9 mouse cellular contexts compared by ENCODE assay signal in the genomic region with DNA sequence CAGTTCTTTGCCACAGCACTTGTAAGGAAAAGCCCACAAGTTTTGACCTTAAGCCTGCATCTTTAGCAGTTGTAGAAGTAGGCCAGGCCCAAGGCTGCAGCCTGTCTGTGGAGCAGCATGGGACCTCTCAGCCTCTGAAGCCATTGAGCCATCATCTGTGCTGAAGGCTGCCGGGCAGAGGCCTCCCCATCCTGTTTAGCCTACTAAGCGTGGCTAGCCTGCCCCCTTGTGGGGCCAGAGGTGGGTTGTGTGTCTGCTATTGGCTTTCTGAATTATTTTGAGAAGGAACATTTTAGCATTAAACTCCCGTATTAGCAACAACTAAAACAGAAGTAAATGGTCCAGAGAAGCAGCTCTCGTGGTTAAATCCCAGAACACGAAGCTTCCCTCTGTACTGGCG. TPM values are rescaled to one million over a fixed set of nuclear protein-coding genes. Genes with fewer than 3 reads are reported as not detected.
DNase-seq lines count a peak whose midpoint lies in the region; ATAC-seq and TF ChIP-seq lines count a peak whose summit lies in the region.
"Had no signal": no experiment of that assay in that cellular context is flagged by ENCODE, and none has a peak within 500 bp of the region (broad histone marks: within the 10 kb centered on the region; RNA-seq: fewer than 3 reads in every experiment).

No protein-coding gene starts in this region.

- no peak for ATAC-seq in neural tube, embryonic 15.5 days (ENCODE audit: low FRiP score)
- no peak for ATAC-seq in embryonic facial prominence, embryonic 11.5 days (replicated peaks; ENCODE audit: insufficient number of reproducible peaks, low FRiP score, low TSS enrichment, low read depth)
- peak; percentile 54 for ATAC-seq in hindbrain, postnatal 0 days
- peak; percentile 66 for ATAC-seq in neutrophil, adult 5-6 weeks (ENCODE audit: extremely low read depth, insufficient number of reproducible peaks, low FRiP score, poor library complexity, severe bottlenecking)

- peaks cover 61% of the 10 kb centered on the region for H3K4me1 ChIP-seq in neural tube, embryonic 15.5 days
- H3K4me1 ChIP-seq in embryonic facial prominence, embryonic 11.5 days (ENCODE audit: control insufficient read depth, insufficient read depth, low read length): peaks cover 3% of the 10 kb centered on the region
- peaks cover 23% of the 10 kb centered on the region for H3K4me1 ChIP-seq in hindbrain, postnatal 0 days (ENCODE audit: insufficient read depth, low read length)

- H3K27me3 ChIP-seq in neural tube, embryonic 15.5 days (replicated peaks): no peaks in the 10 kb centered on the region
- no peaks in the 10 kb centered on the region for H3K27me3 ChIP-seq in embryonic facial prominence, embryonic 11.5 days (ENCODE audit: control insufficient read depth, insufficient read depth, low read length)
- no peaks in the 10 kb centered on the region for H3K27me3 ChIP-seq in hindbrain, postnatal 0 days (ENCODE audit: insufficient read depth, low read length)
- H3K27me3 ChIP-seq: limb, embryonic 15.5 days had no signal

- peak; percentile 73 for TF ChIP-seq CTCF in hindbrain, postnatal 0 days (IDR thresholded peaks at IDR 0.05; ENCODE audit: low read depth)

- DNase-seq in neural tube, embryonic 10.5 days (ENCODE audit: extremely low spot score, low spot score): peak; percentile 42
- DNase-seq in adrenal gland, postnatal 14 days: peak; percentile 88
- peak; percentile 58 for DNase-seq in embryonic facial prominence, embryonic 11.5 days (ENCODE audit: low spot score)
- peak; percentile 81 for DNase-seq in hindbrain, postnatal 0 days (ENCODE audit: low spot score)
- peak; percentile 48 to 54 for DNase-seq in lung, adult 18-20 months
- DNase-seq in urinary bladder, postnatal 4 days (ENCODE audit: low spot score in 2 of 2): no peak

- no peaks in the 10 kb centered on the region for H3K36me3 ChIP-seq in neural tube, embryonic 15.5 days
- no peaks in the 10 kb centered on the region; the same call in 1 of the 2 replicates for H3K36me3 ChIP-seq in embryonic facial prominence, embryonic 11.5 days (replicated peaks; ENCODE audit: control insufficient read depth, insufficient read depth, low read depth, low read length)
- H3K36me3 ChIP-seq in hindbrain, postnatal 0 days (ENCODE audit: insufficient read depth, low read length): no peaks in the 10 kb centered on the region

- no peak overlapping the region for H3K4me2 ChIP-seq in neural tube, embryonic 15.5 days
- H3K4me2 ChIP-seq in embryonic facial prominence, embryonic 11.5 days (ENCODE audit: low read depth, low read length): no peak overlapping the region
- H3K4me2 ChIP-seq in hindbrain, postnatal 0 days (ENCODE audit: low read depth, low read length): no peak overlapping the region
- H3K4me2 ChIP-seq: limb, embryonic 15.5 days had no signal

- H3K9me3 ChIP-seq in neural tube, embryonic 15.5 days (replicated peaks): no peaks in the 10 kb centered on the region
- no peaks in the 10 kb centered on the region for H3K9me3 ChIP-seq in embryonic facial prominence, embryonic 11.5 days (replicated peaks; ENCODE audit: control insufficient read depth, low read length)
- H3K9me3 ChIP-seq in hindbrain, postnatal 0 days (ENCODE audit: low read length): no peaks in the 10 kb centered on the region
- H3K9me3 ChIP-seq: limb, embryonic 15.5 days had no signal

- H3K4me3 ChIP-seq in neural tube, embryonic 15.5 days (replicated peaks): no peak overlapping the region
- no peak overlapping the region for H3K4me3 ChIP-seq in embryonic facial prominence, embryonic 11.5 days (ENCODE audit: low read depth, low read length)
- no peak overlapping the region for H3K4me3 ChIP-seq in hindbrain, postnatal 0 days (ENCODE audit: low read length)
- H3K4me3 ChIP-seq: limb, embryonic 15.5 days had no signal

- H3K27ac ChIP-seq in neural tube, embryonic 15.5 days (replicated peaks): no peak overlapping the region
- H3K27ac ChIP-seq in embryonic facial prominence, embryonic 11.5 days (replicated peaks; ENCODE audit: low read depth, low read length): no peak overlapping the region
- H3K27ac ChIP-seq in hindbrain, postnatal 0 days: no peak overlapping the region; the same call in 1 of the 2 replicates
- H3K27ac ChIP-seq: limb, embryonic 15.5 days had no signal

- WGBS in neural tube, embryonic 15.5 days: 66% methylated on average over 6 of the region's 6 CpGs
- WGBS in embryonic facial prominence, embryonic 11.5 days: 66% methylated on average over 6 of the region's 6 CpGs
- WGBS in hindbrain, postnatal 0 days: 57% methylated on average over 6 of the region's 6 CpGs

- no peak overlapping the region for H3K9ac ChIP-seq in neural tube, embryonic 15.5 days (replicated peaks)
- no peak overlapping the region for H3K9ac ChIP-seq in embryonic facial prominence, embryonic 11.5 days (replicated peaks; ENCODE audit: low read length)
- no peak overlapping the region for H3K9ac ChIP-seq in hindbrain, postnatal 0 days (replicated peaks; ENCODE audit: low read length)
- H3K9ac ChIP-seq: limb, embryonic 15.5 days had no signal

RNA-seq across cellular contexts. Expression of gene Mta1, which starts 4.4 kb away (rescaled TPM):
- polyA plus RNA-seq in neural tube, embryonic 15.5 days (2015; fragmentation: Nextera tagmentation; extraction: Ambion mirVana): 14.3 and 15.0 TPM in 2 replicates
- total RNA-seq in adrenal gland, postnatal 14 days (2021): 83.7 and 94.0 TPM in 2 replicates
- 18.7 and 20.7 TPM in 2 replicates for polyA plus RNA-seq in embryonic facial prominence, embryonic 11.5 days (2014; fragmentation: Nextera tagmentation; extraction: Ambion mirVana)
- 57.6 and 65.0 TPM in 2 replicates for total RNA-seq in hindbrain, postnatal 0 days (2014; rRNA removed)
- 13.1 and 13.5 TPM in 2 replicates for polyA plus RNA-seq in hindbrain, postnatal 0 days (2015; fragmentation: Nextera tagmentation; extraction: Ambion mirVana)
- total RNA-seq in neutrophil, adult 5-6 weeks (2017): 12.8 and 17.7 TPM in 2 replicates

RNA-seq across cellular contexts. Expression of gene Tex22, which starts 28.2 kb away (rescaled TPM):
- not detected in 2 replicates for polyA plus RNA-seq in neural tube, embryonic 15.5 days (2015; fragmentation: Nextera tagmentation; extraction: Ambion mirVana)
- total RNA-seq in adrenal gland, postnatal 14 days (2021): 0.37 and 0.49 TPM in 2 replicates
- polyA plus RNA-seq in embryonic facial prominence, embryonic 11.5 days (2014; fragmentation: Nextera tagmentation; extraction: Ambion mirVana): not detected in 2 replicates
- 0.73 and 1.8 TPM in 2 replicates for total RNA-seq in hindbrain, postnatal 0 days (2014; rRNA removed)
- not detected in 2 replicates for polyA plus RNA-seq in hindbrain, postnatal 0 days (2015; fragmentation: Nextera tagmentation; extraction: Ambion mirVana)
- 0.81 and 2.5 TPM in 2 replicates for total RNA-seq in neutrophil, adult 5-6 weeks (2017)
- polyA plus RNA-seq: limb, embryonic 15.5 days had no signal

RNA-seq across cellular contexts. Expression of gene Crip2, which starts 37.6 kb away (rescaled TPM):
- 259 and 289 TPM in 2 replicates for polyA plus RNA-seq in neural tube, embryonic 15.5 days (2015; fragmentation: Nextera tagmentation; extraction: Ambion mirVana)
- total RNA-seq in adrenal gland, postnatal 14 days (2021): 152 and 174 TPM in 2 replicates
- polyA plus RNA-seq in embryonic facial prominence, embryonic 11.5 days (2014; fragmentation: Nextera tagmentation; extraction: Ambion mirVana): 72.7 and 83.3 TPM in 2 replicates
- 138 and 152 TPM in 2 replicates for total RNA-seq in hindbrain, postnatal 0 days (2014; rRNA removed)
- 239 and 251 TPM in 2 replicates for polyA plus RNA-seq in hindbrain, postnatal 0 days (2015; fragmentation: Nextera tagmentation; extraction: Ambion mirVana)
- total RNA-seq in neutrophil, adult 5-6 weeks (2017): 0.70 and 1.2 TPM in 2 replicates

RNA-seq across cellular contexts. Expression of gene Crip1, which starts 43.7 kb away (rescaled TPM):
- polyA plus RNA-seq in neural tube, embryonic 15.5 days (2015; fragmentation: Nextera tagmentation; extraction: Ambion mirVana): 53.4 and 404 TPM in 2 replicates
- 79.4 and 132 TPM in 2 replicates for total RNA-seq in adrenal gland, postnatal 14 days (2021)
- polyA plus RNA-seq in embryonic facial prominence, embryonic 11.5 days (2014; fragmentation: Nextera tagmentation; extraction: Ambion mirVana): 63.5 and 72.1 TPM in 2 replicates
- total RNA-seq in hindbrain, postnatal 0 days (2014; rRNA removed): 4.6 and 15.4 TPM in 2 replicates
- 33.0 and 35.8 TPM in 2 replicates for polyA plus RNA-seq in hindbrain, postnatal 0 days (2015; fragmentation: Nextera tagmentation; extraction: Ambion mirVana)
- total RNA-seq in neutrophil, adult 5-6 weeks (2017): 361 and 448 TPM in 2 replicates

RNA-seq across cellular contexts. Expression of gene Tedc1, which starts 53.8 kb away (rescaled TPM):
- 19.6 and 36.6 TPM in 2 replicates for polyA plus RNA-seq in neural tube, embryonic 15.5 days (2015; fragmentation: Nextera tagmentation; extraction: Ambion mirVana)
- 3.1 and 3.7 TPM in 2 replicates for total RNA-seq in adrenal gland, postnatal 14 days (2021)
- polyA plus RNA-seq in embryonic facial prominence, embryonic 11.5 days (2014; fragmentation: Nextera tagmentation; extraction: Ambion mirVana): 26.4 and 27.4 TPM in 2 replicates
- total RNA-seq in hindbrain, postnatal 0 days (2014; rRNA removed): 13.8 and 16.6 TPM in 2 replicates
- 14.7 and 15.8 TPM in 2 replicates for polyA plus RNA-seq in hindbrain, postnatal 0 days (2015; fragmentation: Nextera tagmentation; extraction: Ambion mirVana)
- total RNA-seq in neutrophil, adult 5-6 weeks (2017): 3.8 and 7.9 TPM in 2 replicates

Comparison
In these comparisons a context has a peak if more than half of its experiments do, and no peak if none do; other contexts are left out.
1. DNase-seq: peak in neural tube, embryonic 10.5 days (single experiment), adrenal gland, postnatal 14 days (single experiment), embryonic facial prominence, embryonic 11.5 days (single experiment), hindbrain, postnatal 0 days (single experiment) and lung, adult 18-20 months (2 of 2); none in urinary bladder, postnatal 4 days (0 of 2).
2. ATAC-seq: peak in hindbrain, postnatal 0 days (single experiment) and neutrophil, adult 5-6 weeks (single experiment); none in neural tube, embryonic 15.5 days (single experiment) and embryonic facial prominence, embryonic 11.5 days (single experiment).
3. RNA of gene Crip2, which starts 37.6 kb away (total RNA-seq): 152 to 174 TPM in adrenal gland, postnatal 14 days and 138 to 152 TPM in hindbrain, postnatal 0 days; 0.70 to 1.2 TPM in neutrophil, adult 5-6 weeks; every median in the first group is over 10 times any median in the second.